Mouse (Mus musculus) hindbrain, embryonic 14.5 days (tissue): ENCODE measurements around the gene Lmbrd2. TPM values are rescaled to one million over a fixed set of nuclear protein-coding genes. Genes with fewer than 3 reads are reported as not detected.
"Not testable (repeated sequence)": the region's sequence is repeated elsewhere in the genome, so short reads cannot be mapped to it uniquely, and the experiment has no call there.

ENCODE experiments used
- ATAC-seq: fragments of 200-750 bp; cut with Nextera tagmentation; 2 replicates; pipeline ENCODE4 v1.8.0; 2017; ENCODE audit warnings: moderate number of reproducible peaks, mild to moderate bottlenecking, moderate TSS enrichment, moderate library complexity; ENCODE audit not compliant: low FRiP score
- DNase-seq: peaks from one replicate; pipeline ENCODE4 v3.0.0-alpha.2; 2015; ENCODE audit warnings: low spot score
- H3K27ac ChIP-seq: fragments of 300-500 bp; sonication (generic); 2 replicates; pipeline ENCODE4 v1.5.1; 2014; ENCODE audit warnings: mild to moderate bottlenecking, moderate library complexity
- H3K27me3 ChIP-seq: fragments of 300-500 bp; sonication (generic); 2 replicates; pipeline ENCODE4 v1.6.1; 2014; ENCODE audit warnings: mild to moderate bottlenecking, low read length, mixed read lengths; ENCODE audit not compliant: control insufficient read depth, insufficient read depth
- H3K36me3 ChIP-seq: fragments of 300-500 bp; sonication (generic); replicated peaks from 2 replicates; pipeline ENCODE4 v1.6.1; 2014; ENCODE audit not compliant: control insufficient read depth, insufficient read depth
- H3K4me1 ChIP-seq: fragments of 300-500 bp; sonication (generic); replicated peaks from 2 replicates; pipeline ENCODE4 v1.6.1; 2014; ENCODE audit warnings: antibody characterized with exemption, low read length, mixed read lengths; ENCODE audit not compliant: control insufficient read depth, insufficient read depth
- H3K4me2 ChIP-seq: fragments of 300-500 bp; sonication (generic); replicated peaks from 2 replicates; pipeline ENCODE4 v1.6.1; 2014; ENCODE audit warnings: mild to moderate bottlenecking, moderate library complexity
- H3K4me3 ChIP-seq: fragments of 300-500 bp; sonication (generic); replicated peaks from 2 replicates; pipeline ENCODE4 v1.5.1; 2014; ENCODE audit warnings: mild to moderate bottlenecking, low read length
- H3K9ac ChIP-seq: fragments of 300-500 bp; sonication (generic); 2 replicates; pipeline ENCODE4 v1.6.1; 2014
- H3K9me3 ChIP-seq: fragments of 300-500 bp; sonication (generic); 2 replicates; pipeline ENCODE4 v1.6.1; 2016; ENCODE audit warnings: low read length; ENCODE audit not compliant: control insufficient read depth
- WGBS: fragments of 180-500 bp; shearing (Covaris S2); extraction: QIAGEN DNeasy Blood & Tissue Kit; methylation state at CpG from one replicate; pipeline ENCODE4 v1.1.7; 2014; 5-methylcytosine and 5-hydroxymethylcytosine counted together
- polyA plus RNA-seq: library from polyadenylated mRNA; unstranded; fragments of >200 nt; fragmentation: Nextera tagmentation; extraction: Ambion mirVana; gene quantifications from 2 replicates; pipeline ENCODE4 v1.2.1, GENCODE M21; 2014

Lmbrd2 gene
- polyA plus RNA-seq, 1 experiment from 2014 or later, result 8.5 TPM

DNA sequence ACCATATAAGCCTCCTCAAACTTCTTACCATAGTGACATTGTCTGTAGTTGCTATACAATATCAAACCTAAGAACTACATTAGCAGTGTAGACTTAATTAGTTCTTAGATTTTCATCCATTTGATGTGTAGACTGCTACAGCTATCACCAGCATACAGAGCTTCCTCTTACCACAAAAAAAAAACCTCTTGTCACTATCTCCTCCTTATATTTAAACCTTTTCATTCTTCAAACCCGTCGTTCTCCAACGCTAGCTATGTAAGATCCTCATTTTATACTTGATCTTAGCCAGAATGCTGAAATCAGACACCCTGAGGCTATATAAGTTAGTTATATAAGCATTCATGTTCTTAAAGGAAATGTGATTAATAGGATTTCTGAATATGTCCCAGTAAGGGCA lies 36.7 kb downstream of the Lmbrd2 start:
- Histone ChIP-seq H3K4me1 (no peaks in the 10 kb centered on the region), H3K9ac (no peak overlapping the region), H3K27ac (no peak overlapping the region), H3K4me3 (no peak overlapping the region), H3K9me3 (no peaks in the 10 kb centered on the region), H3K4me2 (no peak overlapping the region), H3K27me3 (no peaks in the 10 kb centered on the region), H3K36me3 (peaks cover 61% of the 10 kb centered on the region)
- DNase-seq (no peak), ATAC-seq (no peak)
- WGBS, result 95% methylated on average over 3 of the region's 3 CpGs

DNA sequence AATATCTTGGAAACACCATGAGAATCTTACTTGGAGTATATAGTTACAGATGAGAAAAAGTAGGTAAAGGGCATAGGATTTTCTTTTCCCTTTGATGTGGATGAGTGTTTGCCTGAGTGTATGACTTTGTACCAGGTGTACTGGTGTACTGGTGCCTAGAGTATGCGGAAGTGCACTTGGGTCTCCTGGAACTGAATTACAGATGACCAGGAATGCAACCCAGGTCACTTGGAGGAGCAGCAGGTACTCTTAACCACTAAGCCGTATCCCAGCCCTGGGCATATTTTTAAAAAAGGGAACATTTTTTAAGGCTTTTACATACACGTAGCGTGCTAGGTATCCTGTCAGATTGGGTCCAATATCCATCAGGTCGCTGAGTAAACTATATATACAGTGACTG lies 43.6 kb downstream of the Lmbrd2 start:
- H3K27me3 ChIP-seq, result no peaks in the 10 kb centered on the region
- peaks cover 65% of the 10 kb centered on the region for H3K36me3 ChIP-seq
- WGBS, result 98% methylated on average over 5 of the region's 5 CpGs
- H3K9me3 ChIP-seq, result no peaks in the 10 kb centered on the region
- no peak overlapping the region for H3K27ac ChIP-seq
- no peak for ATAC-seq
- H3K9ac ChIP-seq, result no peak overlapping the region
- H3K4me3 ChIP-seq, result no peak overlapping the region
- DNase-seq, result no peak
- no peaks in the 10 kb centered on the region for H3K4me1 ChIP-seq
- no peak overlapping the region for H3K4me2 ChIP-seq

DNA sequence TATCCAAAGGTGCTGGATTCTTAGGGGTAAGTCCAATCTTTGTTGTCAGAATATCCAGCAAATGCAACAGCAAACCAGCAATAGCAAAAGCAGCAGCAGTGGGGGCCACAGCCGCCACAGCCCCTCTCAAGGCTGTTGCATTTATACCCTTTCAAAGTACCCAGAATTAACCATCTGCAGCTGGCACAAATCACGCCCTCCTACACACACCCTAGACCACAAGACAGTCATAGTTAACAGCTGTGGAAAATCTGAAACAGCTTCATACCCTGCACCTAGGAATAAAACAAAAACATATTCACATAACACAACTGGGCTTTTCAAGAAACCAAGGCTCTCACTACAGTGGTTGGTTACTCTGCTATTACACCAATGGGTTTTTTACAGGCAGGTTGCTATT lies 49.4 kb downstream of the Lmbrd2 start:
- peaks cover 55% of the 10 kb centered on the region for H3K36me3 ChIP-seq
- no peak overlapping the region for H3K4me2 ChIP-seq
- 98% methylated on average over 2 of the region's 2 CpGs for WGBS
- no peak overlapping the region for H3K27ac ChIP-seq
- no peaks in the 10 kb centered on the region for H3K27me3 ChIP-seq
- no peak overlapping the region for H3K4me3 ChIP-seq
- H3K4me1 ChIP-seq, result no peaks in the 10 kb centered on the region
- H3K9me3 ChIP-seq, result no peaks in the 10 kb centered on the region
- H3K9ac ChIP-seq, result no peak overlapping the region
- DNase-seq, result no peak
- no peak for ATAC-seq

DNA sequence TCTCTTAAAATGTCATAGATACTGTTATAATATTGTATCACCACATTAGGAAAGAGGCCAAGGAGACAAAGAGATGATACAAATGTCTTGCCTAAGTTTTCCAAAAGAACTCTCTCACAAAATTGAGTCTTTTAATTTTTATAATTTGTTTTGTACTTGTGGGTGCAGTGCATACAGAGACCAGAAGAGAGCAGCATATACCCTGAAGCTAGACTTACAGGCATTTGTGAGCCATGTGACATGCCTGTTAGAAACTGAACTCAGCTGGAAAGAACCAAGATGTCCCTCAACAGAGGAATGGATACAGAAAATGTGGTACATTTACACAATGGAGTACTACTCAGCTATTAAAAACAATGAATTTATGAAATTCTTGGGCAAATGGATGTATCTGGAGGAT lies 52.3 kb downstream of the Lmbrd2 start:
- H3K27me3 ChIP-seq, H3K4me2 ChIP-seq, H3K4me3 ChIP-seq, DNase-seq, ATAC-seq, H3K9me3 ChIP-seq, H3K4me1 ChIP-seq, H3K27ac ChIP-seq, H3K9ac ChIP-seq: not testable (repeated sequence)
- peaks cover 52% of the 10 kb centered on the region for H3K36me3 ChIP-seq

DNA sequence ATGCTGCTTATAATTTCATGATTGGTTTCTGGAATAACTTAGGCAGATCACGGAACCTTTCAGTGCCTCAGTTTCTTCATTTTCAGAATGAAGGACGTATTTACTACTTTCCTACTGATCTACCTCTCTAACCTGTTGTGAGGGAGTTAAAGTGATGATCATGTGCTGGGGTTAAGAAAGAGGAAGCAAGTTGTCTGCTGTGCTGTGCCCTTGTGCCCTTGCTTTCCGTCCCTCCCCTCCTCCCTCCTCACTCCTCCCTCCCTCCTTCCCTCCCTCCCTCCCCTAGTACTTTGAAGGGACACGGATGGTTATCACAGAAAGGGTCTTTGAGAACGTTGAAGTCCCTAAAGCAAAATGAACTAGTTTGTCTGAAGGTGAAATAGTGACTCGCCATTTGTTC lies 58.1 kb downstream of the Lmbrd2 start:
- no peak for DNase-seq
- Histone ChIP-seq H3K36me3 (peaks cover 30% of the 10 kb centered on the region), H3K9me3 (no peaks in the 10 kb centered on the region), H3K27ac (no peak overlapping the region), H3K4me1 (no peaks in the 10 kb centered on the region), H3K4me2 (no peak overlapping the region), H3K4me3 (no peak overlapping the region), H3K27me3 (no peaks in the 10 kb centered on the region), H3K9ac (no peak overlapping the region)
- WGBS, result 64% methylated on average over 6 of the region's 6 CpGs
- ATAC-seq, result no peak

DNA sequence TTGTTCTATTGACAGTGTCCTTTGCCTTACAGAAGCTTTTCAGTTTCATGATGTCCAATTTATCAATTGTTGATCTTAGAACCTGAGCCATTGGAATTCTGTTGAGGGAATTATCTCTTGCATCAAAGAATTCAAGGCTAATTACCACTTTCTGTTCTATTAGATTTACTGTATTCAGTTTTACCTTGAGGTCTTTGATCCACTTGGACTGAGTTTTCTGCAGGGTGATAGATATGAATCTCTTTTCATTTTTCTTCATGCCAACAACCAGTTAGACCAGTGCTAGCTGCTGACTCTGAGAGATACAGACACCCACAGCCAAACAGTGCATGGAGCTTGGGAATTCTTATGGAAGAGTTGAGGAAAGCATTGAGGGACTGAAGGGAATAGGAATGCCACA lies 71.5 kb downstream of the Lmbrd2 start:
- H3K9me3 ChIP-seq, result no peaks in the 10 kb centered on the region
- no peaks in the 10 kb centered on the region for H3K4me1 ChIP-seq
- DNase-seq (no peak), ATAC-seq (no peak)
- H3K27me3 ChIP-seq, result no peaks in the 10 kb centered on the region
- H3K27ac ChIP-seq, result no peak overlapping the region
- H3K36me3 ChIP-seq, result no peaks in the 10 kb centered on the region
- no peak overlapping the region for H3K9ac ChIP-seq
- no peak overlapping the region for H3K4me3 ChIP-seq
- H3K4me2 ChIP-seq, result no peak overlapping the region

DNA sequence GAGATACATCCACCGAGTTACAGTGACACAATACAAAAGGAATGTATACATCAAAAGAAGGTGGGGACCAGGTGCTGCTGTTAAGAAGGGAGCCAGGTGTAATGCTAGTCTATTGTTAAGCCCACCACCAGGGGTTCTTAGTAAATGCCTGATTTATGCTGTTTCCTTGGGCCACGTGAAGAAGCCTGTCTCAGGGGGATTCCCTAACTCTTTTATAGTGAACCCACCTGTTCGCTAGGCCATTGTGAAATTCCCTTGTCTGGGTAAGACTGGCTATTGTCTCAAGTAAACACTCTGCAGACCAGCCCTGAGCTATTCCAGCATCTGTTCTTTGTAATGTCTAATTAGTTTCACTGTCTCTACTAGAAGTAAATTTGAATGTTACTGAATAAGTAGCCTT lies 72.7 kb downstream of the Lmbrd2 start:
- H3K9ac ChIP-seq, ATAC-seq, H3K4me3 ChIP-seq, H3K4me1 ChIP-seq, H3K4me2 ChIP-seq, H3K9me3 ChIP-seq, H3K27me3 ChIP-seq, DNase-seq, H3K36me3 ChIP-seq, H3K27ac ChIP-seq: not testable (repeated sequence)
- 69% methylated on average over 3 of the region's 3 CpGs for WGBS

- ATAC-seq, result not testable (repeated sequence)
These were observed 73.1 kb downstream of the Lmbrd2 start for GRCm38 (mm10) chr15:9213431-9213830.

DNA sequence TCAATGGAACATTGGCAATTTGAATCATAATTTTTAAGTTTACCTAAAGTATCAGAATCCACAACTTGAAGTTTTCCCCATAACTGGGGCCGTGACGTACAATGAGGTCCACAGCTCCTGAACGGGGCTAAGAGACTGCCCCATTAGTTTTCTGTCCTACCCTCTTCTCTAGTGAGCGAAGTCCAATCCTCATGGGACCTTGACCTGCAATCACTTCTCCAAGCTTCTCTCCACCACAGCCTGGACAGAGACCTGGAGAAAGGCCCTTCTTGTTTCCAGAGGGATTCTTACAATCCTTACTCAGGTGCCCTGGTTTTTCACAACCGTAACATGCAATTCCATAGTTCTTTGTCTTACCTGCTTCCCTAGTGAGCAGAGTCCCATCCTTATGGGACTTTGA lies 76.1 kb downstream of the Lmbrd2 start:
- ATAC-seq, result no peak
- Histone ChIP-seq H3K9me3 (no peaks in the 10 kb centered on the region), H3K4me3 (no peak overlapping the region), H3K27ac (no peak overlapping the region), H3K36me3 (no peaks in the 10 kb centered on the region), H3K9ac (no peak overlapping the region), H3K4me2 (no peak overlapping the region), H3K27me3 (no peaks in the 10 kb centered on the region), H3K4me1 (no peaks in the 10 kb centered on the region)
- no peak for DNase-seq
- 94% methylated on average over 5 of the region's 5 CpGs for WGBS

More at GRCm38 (mm10) chr15:9213431-9213830, 73.1 kb downstream of the Lmbrd2 start:
- H3K27me3 ChIP-seq, H3K4me1 ChIP-seq, DNase-seq, H3K9ac ChIP-seq, H3K4me2 ChIP-seq, H3K9me3 ChIP-seq, H3K4me3 ChIP-seq, H3K27ac ChIP-seq, H3K36me3 ChIP-seq: not testable (repeated sequence)
- 94% methylated on average over 7 of the region's 7 CpGs for WGBS

DNA sequence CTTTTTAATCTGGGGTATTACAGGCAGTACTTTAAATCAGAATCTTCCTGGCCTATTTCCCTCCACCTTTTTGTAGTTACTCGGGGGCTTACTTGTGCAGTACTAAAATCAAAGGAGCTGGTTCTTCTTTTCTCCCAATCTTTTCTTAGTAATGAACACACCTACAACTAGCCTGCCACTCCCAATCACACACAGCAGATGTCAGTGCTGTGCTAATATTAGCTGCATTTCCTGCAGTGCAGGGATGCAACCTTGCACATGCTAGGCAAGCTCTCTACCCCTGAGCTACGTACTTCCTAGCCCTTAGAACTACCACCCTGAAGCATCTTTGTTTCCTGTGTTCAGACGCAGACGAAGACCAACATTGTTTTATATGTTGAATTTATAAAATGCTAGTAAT lies 90.6 kb downstream of the Lmbrd2 start:
- not testable (repeated sequence) for H3K4me2 ChIP-seq, H3K27ac ChIP-seq, DNase-seq, ATAC-seq, H3K4me3 ChIP-seq, H3K27me3 ChIP-seq, H3K9ac ChIP-seq, H3K36me3 ChIP-seq, H3K4me1 ChIP-seq, H3K9me3 ChIP-seq
- WGBS, result 88% methylated on average over 4 of the region's 4 CpGs
